Mouse (Mus musculus): ENCODE measurements at regions not wholly inside any gene's neighbourhood (a gene's known extent, or its start where the extent isn't known, plus 50 kb on each side); places are given as distances from the start of the nearest gene placed in this dataset.

DNA sequence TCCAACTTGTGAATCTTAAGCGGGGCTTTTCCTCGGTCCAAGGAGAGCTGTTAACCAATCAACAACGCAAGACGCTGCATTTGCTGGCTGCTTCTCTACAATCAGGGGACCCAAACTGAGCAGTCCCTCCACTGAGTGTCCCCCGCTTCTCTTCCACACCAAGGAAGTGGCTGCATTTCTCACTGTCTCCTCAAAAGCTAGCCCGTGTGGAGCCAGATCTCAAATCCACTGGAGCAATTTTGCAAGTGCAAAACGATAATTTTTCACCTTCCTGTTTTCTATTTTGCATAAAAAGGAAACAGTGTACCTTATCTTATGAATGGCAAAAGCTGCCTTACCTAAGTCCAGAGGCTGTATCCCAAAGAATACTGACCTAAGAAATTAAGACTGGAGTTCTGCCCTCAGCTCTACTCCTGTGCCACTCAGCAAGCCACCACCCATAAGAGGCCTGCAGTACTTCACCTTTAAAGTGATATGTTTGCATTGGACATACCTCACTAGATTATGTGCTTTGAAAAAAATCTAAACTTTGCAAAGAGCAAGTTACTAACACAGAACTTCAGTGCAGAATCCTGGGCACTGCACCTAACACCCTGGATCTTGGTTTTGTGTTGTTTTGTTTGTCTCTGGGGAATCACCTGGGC is 52.7 kb upstream of the Nap1l1 start:
- TF ChIP-seq POLR2A (IDR thresholded peaks at IDR 0.05; ENCODE audit: low read depth, low read length) (no peak), CTCF (IDR thresholded peaks at IDR 0.05; ENCODE audit: extremely low read depth, insufficient read length, insufficient replicate concordance, low read depth, low read length) (no peak)
